Mouse (Mus musculus) forebrain, embryonic 12.5 days (tissue): ENCODE results near the gene Ehd1. TPM values are rescaled to one million over a fixed set of nuclear protein-coding genes. Genes with fewer than 3 reads are reported as not detected.

Experiments used
- ATAC-seq: fragments of 200-750 bp; cut with Nextera tagmentation; 2 replicates; pipeline ENCODE4 v1.8.0; 2017; ENCODE audit warnings: moderate TSS enrichment; ENCODE audit not compliant: low FRiP score
- H3K27ac ChIP-seq: fragments of 300-500 bp; sonication (generic); 2 replicates; pipeline ENCODE4 v1.5.1; 2016; ENCODE audit warnings: mild to moderate bottlenecking
- H3K27me3 ChIP-seq: fragments of 300-500 bp; sonication (generic); 2 replicates; pipeline ENCODE4 v1.6.1; 2016; ENCODE audit warnings: mild to moderate bottlenecking
- H3K36me3 ChIP-seq: fragments of 300-500 bp; sonication (generic); replicated peaks from 2 replicates; pipeline ENCODE4 v1.6.1; 2016; ENCODE audit warnings: mild to moderate bottlenecking
- H3K4me1 ChIP-seq: fragments of 300-500 bp; sonication (generic); 2 replicates; pipeline ENCODE4 v1.6.1; 2016
- H3K4me2 ChIP-seq: fragments of 300-500 bp; sonication (generic); 2 replicates; pipeline ENCODE4 v1.6.1; 2016; ENCODE audit warnings: mild to moderate bottlenecking, moderate library complexity
- H3K4me3 ChIP-seq: fragments of 300-500 bp; sonication (generic); replicated peaks from 2 replicates; pipeline ENCODE4 v1.5.1; 2016; ENCODE audit warnings: mild to moderate bottlenecking
- H3K9ac ChIP-seq: fragments of 300-500 bp; sonication (generic); 2 replicates; pipeline ENCODE4 v1.6.1; 2016; ENCODE audit warnings: mild to moderate bottlenecking
- H3K9me3 ChIP-seq: fragments of 300-500 bp; sonication (generic); 2 replicates; pipeline ENCODE4 v1.6.1; 2016
- WGBS: fragments of 180-500 bp; shearing (Covaris S2); methylation state at CpG from one replicate; pipeline ENCODE4 v1.1.7; 2016; 5-methylcytosine and 5-hydroxymethylcytosine counted together
- microRNA counts: library from miRNA; unstranded; fragments of <30 nt; microRNA quantifications from one replicate; lab custom pipeline; 2017
- microRNA-seq: library from miRNA; unstranded; fragments of <30 nt; microRNA quantifications from one replicate; pipeline ENCODE4, GENCODE M21; 2017
- polyA plus RNA-seq: library from polyadenylated mRNA; unstranded; fragments of >200 nt; fragmentation: Nextera tagmentation; extraction: Ambion mirVana; gene quantifications from 2 replicates; pipeline ENCODE4 v1.2.1, GENCODE M21; 2016

Ehd1 gene
- polyA plus RNA-seq, 1 experiment from 2014 or later: 86.6 TPM

GRCm38 (mm10) chr19:6343066-6343925 lies 66.8 kb downstream of the Ehd1 start:
- no peak for ATAC-seq
- 90% methylated on average over 17 of the region's 19 CpGs for WGBS
- Histone ChIP-seq H3K27me3 (no peaks in the 10 kb centered on the region), H3K4me3 (no peak overlapping the region), H3K36me3 (peaks cover 73% of the 10 kb centered on the region), H3K9me3 (no peaks in the 10 kb centered on the region), H3K4me1 (peaks cover 19% of the 10 kb centered on the region), H3K9ac (no peak overlapping the region), H3K4me2 (no peak overlapping the region), H3K27ac (no peak overlapping the region)

GRCm38 (mm10) chr19:6343996-6344395 lies 67.5 kb downstream of the Ehd1 start:
- Histone ChIP-seq H3K9ac (no peak overlapping the region), H3K27me3 (no peaks in the 10 kb centered on the region), H3K27ac (no peak overlapping the region), H3K9me3 (no peaks in the 10 kb centered on the region), H3K4me3 (no peak overlapping the region), H3K4me2 (no peak overlapping the region), H3K36me3 (peaks cover 70% of the 10 kb centered on the region), H3K4me1 (peaks cover 19% of the 10 kb centered on the region)
- no peak for ATAC-seq
- 92% methylated on average over 5 of the region's 5 CpGs for WGBS

- WGBS: 100% methylated on average over 3 of the region's 5 CpGs
- Histone ChIP-seq H3K27ac (no peak overlapping the region), H3K36me3 (peaks cover 56% of the 10 kb centered on the region), H3K27me3 (no peaks in the 10 kb centered on the region), H3K4me2 (no peak overlapping the region), H3K9ac (no peak overlapping the region), H3K9me3 (no peaks in the 10 kb centered on the region), H3K4me1 (peaks cover 13% of the 10 kb centered on the region), H3K4me3 (no peak overlapping the region)
- ATAC-seq: no peak
Observed at GRCm38 (mm10) chr19:6346023-6346422, 69.5 kb downstream of the Ehd1 start.

- H3K27ac ChIP-seq: no peak overlapping the region
- WGBS: 90% methylated on average over 10 of the region's 10 CpGs
- H3K4me2 ChIP-seq: no peak overlapping the region
- peaks cover 62% of the 10 kb centered on the region for H3K36me3 ChIP-seq
- no peak overlapping the region for H3K9ac ChIP-seq
- ATAC-seq: no peak
- H3K9me3 ChIP-seq: no peaks in the 10 kb centered on the region
- H3K27me3 ChIP-seq: no peaks in the 10 kb centered on the region
- H3K4me3 ChIP-seq: no peak overlapping the region
- peaks cover 7% of the 10 kb centered on the region for H3K4me1 ChIP-seq
Observed at GRCm38 (mm10) chr19:6346661-6347060, 70.1 kb downstream of the Ehd1 start.

- Histone ChIP-seq H3K4me1 (peaks cover 6% of the 10 kb centered on the region; the same call in 1 of the 2 replicates), H3K9ac (no peak overlapping the region), H3K4me2 (no peak overlapping the region), H3K27ac (no peak overlapping the region), H3K36me3 (peaks cover 65% of the 10 kb centered on the region), H3K9me3 (no peaks in the 10 kb centered on the region), H3K27me3 (no peaks in the 10 kb centered on the region), H3K4me3 (no peak overlapping the region)
- no peak for ATAC-seq
- WGBS: 95% methylated on average over 4 of the region's 4 CpGs
Observed at GRCm38 (mm10) chr19:6347615-6348014, 71.1 kb downstream of the Ehd1 start.

- H3K9me3 ChIP-seq: no peaks in the 10 kb centered on the region
- no peak overlapping the region for H3K27ac ChIP-seq
- H3K4me2 ChIP-seq: no peak overlapping the region
- H3K9ac ChIP-seq: no peak overlapping the region
- peaks cover 68% of the 10 kb centered on the region for H3K36me3 ChIP-seq
- no peaks in the 10 kb centered on the region for H3K27me3 ChIP-seq
- peaks cover 6% of the 10 kb centered on the region; the same call in 1 of the 2 replicates for H3K4me1 ChIP-seq
- no peak overlapping the region for H3K4me3 ChIP-seq
- 82% methylated on average over 9 of the region's 9 CpGs for WGBS
- no peak for ATAC-seq
Observed at GRCm38 (mm10) chr19:6348717-6349116, 72.2 kb downstream of the Ehd1 start.

- H3K36me3 ChIP-seq: peaks cover 67% of the 10 kb centered on the region
- WGBS: 60% methylated on average over 14 of the region's 14 CpGs
- no peaks in the 10 kb centered on the region for H3K27me3 ChIP-seq
- H3K4me3 ChIP-seq: no peak overlapping the region
- ATAC-seq: no peak
- no peaks in the 10 kb centered on the region for H3K9me3 ChIP-seq
- no peak overlapping the region for H3K4me2 ChIP-seq
- 0 out of 2 replicates have a peak overlapping the region, but pooled peaks have one; percentile 31 for H3K27ac ChIP-seq
- peaks cover 6% of the 10 kb centered on the region; the same call in 1 of the 2 replicates for H3K4me1 ChIP-seq
- no peak overlapping the region for H3K9ac ChIP-seq
Observed at GRCm38 (mm10) chr19:6349215-6349983, 72.9 kb downstream of the Ehd1 start.

MicroRNAs encoded within 50 kb of the gene (microRNA counts, 519-probe panel; counts per million panel counts)
- not detected for microRNA mmu-miR-192 (lab: Ali Mortazavi, UCI)

Small RNA genes lying within 50 kb of the gene (microRNA-seq; reads per million reads assigned to microRNA genes)
- 97.8 reads per million, percentile 48 among the genes with 10 or more reads in this experiment for gene Mir192
- gene Mir194-2: 85.9 reads per million, percentile 47 among the genes with 10 or more reads in this experiment
- gene Mir6989: 1.9 reads per million

Other genes with a start within 250 kb of the Ehd1 start
- 26.4 and 31.3 TPM in 2 replicates for gene Syvn1, start 230.1 kb upstream of the Ehd1 start, polyA plus RNA-seq
- 74.7 and 76.7 TPM in 2 replicates for gene Mrpl49, start 218.9 kb upstream of the Ehd1 start, polyA plus RNA-seq
- 652 and 668 TPM in 2 replicates for gene Fau, start 218.9 kb upstream of the Ehd1 start, polyA plus RNA-seq
- gene Znhit2, start 215.5 kb upstream of the Ehd1 start, polyA plus RNA-seq: 30.8 and 35.4 TPM in 2 replicates
- 31.7 and 32.8 TPM in 2 replicates for gene Tm7sf2, start 208.4 kb upstream of the Ehd1 start, polyA plus RNA-seq
- gene Vps51, start 199.5 kb upstream of the Ehd1 start, polyA plus RNA-seq: 66.0 and 70.8 TPM in 2 replicates
- gene Tmem262, start 196.7 kb upstream of the Ehd1 start, polyA plus RNA-seq: not detected in 2 replicates
- 2.0 and 2.4 TPM in 2 replicates for gene Gm28374, start 194.5 kb upstream of the Ehd1 start, polyA plus RNA-seq
- 66.1 and 74.9 TPM in 2 replicates for gene Zfpl1, start 191.8 kb upstream of the Ehd1 start, polyA plus RNA-seq
- 54.5 and 57.4 TPM in 2 replicates for gene Cdca5, start 191.7 kb upstream of the Ehd1 start, polyA plus RNA-seq
- 0.42 and 0.62 TPM in 2 replicates for gene AC131692.1, start 182.3 kb upstream of the Ehd1 start, polyA plus RNA-seq
- gene Naaladl1, start 170.9 kb upstream of the Ehd1 start, polyA plus RNA-seq: 0.81 and 1.2 TPM in 2 replicates
- gene Sac3d1, start 158.1 kb upstream of the Ehd1 start, polyA plus RNA-seq: 55.2 and 56.6 TPM in 2 replicates
- 24.6 and 26.0 TPM in 2 replicates for gene Snx15, start 148.4 kb upstream of the Ehd1 start, polyA plus RNA-seq
- not detected in 2 replicates for gene Batf2, start 135.7 kb upstream of the Ehd1 start, polyA plus RNA-seq
- gene Arl2, start 135.2 kb upstream of the Ehd1 start, polyA plus RNA-seq: 77.4 and 80.5 TPM in 2 replicates
- not detected in 2 replicates for gene Majin, start 92.3 kb upstream of the Ehd1 start, polyA plus RNA-seq
- gene Gpha2, start 50.3 kb upstream of the Ehd1 start, polyA plus RNA-seq: 0.70 and 0.91 TPM in 2 replicates
- 51.8 and 52.4 TPM in 2 replicates for gene Ppp2r5b, start 40.9 kb upstream of the Ehd1 start, polyA plus RNA-seq
- 12.0 and 14.2 TPM in 2 replicates for gene Atg2a, start 35.1 kb upstream of the Ehd1 start, polyA plus RNA-seq
- 0.36 and 0.38 TPM in 2 replicates for gene Cdc42bpg, start 29.7 kb downstream of the Ehd1 start, polyA plus RNA-seq
- 97.1 and 107 TPM in 2 replicates for gene Men1, start 58.3 kb downstream of the Ehd1 start, polyA plus RNA-seq
- 14.4 and 15.1 TPM in 2 replicates for gene Map4k2, start 64.4 kb downstream of the Ehd1 start, polyA plus RNA-seq
- gene Sf1, start 87.0 kb downstream of the Ehd1 start, polyA plus RNA-seq: 204 and 221 TPM in 2 replicates
- gene Pygm, start 107.7 kb downstream of the Ehd1 start, polyA plus RNA-seq: 0.78 and 1.5 TPM in 2 replicates
- gene Rasgrp2, start 122.6 kb downstream of the Ehd1 start, polyA plus RNA-seq: 13.1 and 15.1 TPM in 2 replicates
- gene Nrxn2, start 142.0 kb downstream of the Ehd1 start, polyA plus RNA-seq: 17.1 and 17.6 TPM in 2 replicates